Mouse (Mus musculus) urinary bladder, postnatal 25 days (tissue): ENCODE measurements around the gene Ier5.

Experiments used
- DNase-seq: peaks from one replicate; pipeline ENCODE4 v3.0.0; 2022; ENCODE audit warnings: low spot score

The Ier5 gene

GRCm38 (mm10) chr1:155077675-155078074, 21.8 kb downstream of the Ier5 start:
- DNase-seq, result no peak

GRCm38 (mm10) chr1:155075856-155076255, 23.6 kb downstream of the Ier5 start:
- no peak for DNase-seq

- DNase-seq, result peak; percentile 71
These were observed 24.6 kb downstream of the Ier5 start for GRCm38 (mm10) chr1:155074856-155075255.

- no peak for DNase-seq
These were observed 25.5 kb downstream of the Ier5 start for GRCm38 (mm10) chr1:155073905-155074304.

- no peak for DNase-seq
These were observed 26.3 kb downstream of the Ier5 start for GRCm38 (mm10) chr1:155073133-155073532.

GRCm38 (mm10) chr1:155071287-155071876, 28.1 kb downstream of the Ier5 start:
- no peak for DNase-seq

- no peak for DNase-seq
These were observed 28.7 kb downstream of the Ier5 start for GRCm38 (mm10) chr1:155070561-155071286.

GRCm38 (mm10) chr1:155069696-155070095, 29.7 kb downstream of the Ier5 start:
- DNase-seq, result no peak

GRCm38 (mm10) chr1:155066196-155066595, 33.2 kb downstream of the Ier5 start:
- DNase-seq, result no peak

- no peak for DNase-seq
These were observed 34.3 kb downstream of the Ier5 start for GRCm38 (mm10) chr1:155065068-155065701.

GRCm38 (mm10) chr1:155064649-155065048, 34.8 kb downstream of the Ier5 start:
- no peak for DNase-seq

GRCm38 (mm10) chr1:155064111-155064510, 35.3 kb downstream of the Ier5 start:
- DNase-seq, result no peak

- DNase-seq, result no peak
These were observed 36.5 kb downstream of the Ier5 start for GRCm38 (mm10) chr1:155062963-155063362.

GRCm38 (mm10) chr1:155062057-155062456, 37.4 kb downstream of the Ier5 start:
- no peak for DNase-seq

- no peak for DNase-seq
These were observed 38.3 kb downstream of the Ier5 start for GRCm38 (mm10) chr1:155060832-155061801.

- no peak for DNase-seq
These were observed 39.2 kb downstream of the Ier5 start for GRCm38 (mm10) chr1:155060261-155060660.

GRCm38 (mm10) chr1:155059505-155059904, 39.9 kb downstream of the Ier5 start:
- DNase-seq, result no peak

- no peak for DNase-seq
These were observed 41.1 kb downstream of the Ier5 start for GRCm38 (mm10) chr1:155058099-155059012.

- DNase-seq, result no peak
These were observed 43.3 kb downstream of the Ier5 start for GRCm38 (mm10) chr1:155056166-155056565.

- DNase-seq, result no peak
These were observed 44.4 kb downstream of the Ier5 start for GRCm38 (mm10) chr1:155055041-155055440.

- DNase-seq, result no peak
These were observed 45.0 kb downstream of the Ier5 start for GRCm38 (mm10) chr1:155054366-155054965.
